Mouse (Mus musculus): Measurements from ENCODE around the gene Rara.

GRCm38 (mm10) chr11:98972801-98973360 is 45.3 kb downstream of the Rara start:
- TF ChIP-seq POLR2A (IDR thresholded peaks at IDR 0.05; ENCODE audit: control insufficient read depth, extremely low read depth, insufficient read depth, low read length, poor library complexity) (no peak), CTCF (IDR thresholded peaks at IDR 0.05; ENCODE audit: borderline replicate concordance, control insufficient read depth, extremely low read depth, insufficient read depth, low read length, poor library complexity) (no peak)
